Mouse (Mus musculus) mouse trophoblast stem cell (cell line): Measurements from ENCODE around the gene Tmem185b.

Experiments
- in situ Hi-C, 2 experiments: fragments of 300-500 bp; cut with MseI, MboI; formaldehyde crosslinking; loops; 2 replicates in 1 of 2; 3 replicates in 1 of 2; pipeline ENCODE4 v1.15.1; 2025

Tmem185b gene

DNA sequence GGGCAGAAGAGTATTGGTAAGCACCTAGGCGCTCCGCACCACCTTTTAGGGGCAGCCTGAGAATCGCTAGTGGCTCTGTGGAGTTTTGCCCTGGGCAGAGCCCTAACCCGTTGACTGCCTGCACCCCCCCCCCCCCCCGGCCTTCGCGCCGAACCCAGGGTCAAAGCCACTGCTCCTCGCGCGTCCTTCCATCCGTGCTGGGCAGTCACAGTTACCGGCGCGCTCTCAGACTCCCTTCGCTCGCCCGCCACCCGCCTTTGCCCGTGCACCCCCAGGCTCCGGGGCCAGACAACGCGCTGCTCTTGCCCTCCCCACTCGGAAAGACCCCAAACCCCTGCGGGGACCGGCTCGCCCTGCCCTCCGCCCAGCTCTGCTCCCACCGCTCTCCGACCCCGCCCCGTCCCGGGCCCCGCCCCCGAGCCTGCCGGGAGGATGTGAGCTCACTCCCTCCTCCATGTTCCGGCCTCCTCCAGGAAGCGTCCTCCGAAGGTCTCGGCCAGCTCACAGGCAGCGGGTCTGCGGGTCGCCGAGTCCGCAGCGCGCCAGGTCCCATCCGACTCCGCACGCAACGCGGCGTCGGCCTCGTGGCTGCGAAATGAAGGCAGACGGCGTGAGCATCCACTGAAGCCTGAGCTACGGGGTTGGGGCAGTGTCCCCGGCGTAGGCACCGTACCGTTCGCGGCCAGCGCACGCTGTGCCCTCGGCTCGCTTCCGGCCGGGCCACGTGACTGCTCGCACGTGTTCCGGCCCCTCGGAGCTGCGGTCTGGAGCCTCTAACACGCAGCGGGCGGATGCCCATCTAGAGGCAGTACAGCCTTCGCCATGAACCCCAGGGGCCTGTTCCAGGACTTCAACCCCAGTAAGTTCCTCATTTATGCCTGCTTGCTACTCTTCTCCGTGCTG, at the start of gene Tmem185b:
Tmem185b (plus strand) TSS at position 472 of the 903 bp plus-strand sequence.
- in situ Hi-C loops, result no loop called here

DNA sequence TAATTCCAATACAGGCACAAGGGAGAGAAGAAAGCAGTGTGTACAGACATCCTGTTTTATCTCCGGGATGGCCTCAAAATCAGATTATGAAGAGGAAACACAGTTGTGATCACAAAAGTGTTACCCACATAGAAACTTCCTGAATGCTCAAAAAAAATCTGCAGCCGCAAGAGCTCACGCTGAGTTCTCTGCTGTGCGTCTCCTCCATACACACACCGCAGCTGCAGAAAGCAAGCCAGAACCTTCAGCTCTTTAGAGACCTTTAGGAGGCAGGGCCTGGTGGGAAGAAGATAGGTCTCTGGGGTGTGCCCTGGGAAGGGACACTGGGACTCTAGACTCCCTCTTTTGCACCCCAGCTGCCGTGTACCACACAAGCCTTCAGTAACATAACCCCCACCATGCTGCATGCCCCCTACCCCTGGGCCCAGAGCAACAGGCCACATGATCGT, 49.0 kb upstream of the Tmem185b start:
- in situ Hi-C loops, result no loop called here

GRCm38 (mm10) chr1:119479641-119480040, 46.3 kb upstream of the Tmem185b start:
- in situ Hi-C loops, result no loop called here

GRCm38 (mm10) chr1:119480678-119481077, 45.3 kb upstream of the Tmem185b start:
- in situ Hi-C loops, result no loop called here

DNA sequence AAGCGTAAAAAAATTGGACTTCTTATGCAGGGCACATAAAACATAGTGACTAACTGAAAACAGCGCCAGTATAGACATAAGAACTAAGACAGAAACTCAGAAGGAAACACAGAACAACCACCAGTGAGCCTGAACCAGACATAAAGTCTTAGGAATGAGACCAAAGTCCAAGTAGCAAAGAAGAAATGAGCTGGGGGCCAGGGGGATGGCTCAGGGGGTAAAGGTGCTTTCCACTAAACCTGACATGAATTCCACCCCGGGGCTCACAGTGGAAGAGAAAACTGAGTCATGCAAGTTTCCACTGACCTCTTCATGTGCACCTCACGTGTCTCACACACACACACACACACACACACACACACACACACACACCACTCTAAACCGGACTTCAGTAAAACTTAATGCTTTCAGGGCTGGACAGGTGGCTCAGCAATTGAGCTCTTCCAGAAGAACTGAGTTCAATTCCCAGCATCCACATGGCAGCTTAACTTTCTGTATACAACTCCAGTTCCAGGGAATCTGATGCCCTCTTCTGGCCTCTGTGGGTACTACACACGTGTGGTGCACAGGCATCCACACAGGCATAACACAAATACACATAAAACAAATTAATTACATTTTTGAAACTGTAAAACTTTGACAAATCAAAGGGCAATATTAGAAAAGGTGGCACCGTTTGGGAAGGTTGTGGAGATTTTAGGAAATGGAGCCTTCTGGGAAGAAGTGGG, 44.6 kb upstream of the Tmem185b start:
- in situ Hi-C loops, result no loop called here

DNA sequence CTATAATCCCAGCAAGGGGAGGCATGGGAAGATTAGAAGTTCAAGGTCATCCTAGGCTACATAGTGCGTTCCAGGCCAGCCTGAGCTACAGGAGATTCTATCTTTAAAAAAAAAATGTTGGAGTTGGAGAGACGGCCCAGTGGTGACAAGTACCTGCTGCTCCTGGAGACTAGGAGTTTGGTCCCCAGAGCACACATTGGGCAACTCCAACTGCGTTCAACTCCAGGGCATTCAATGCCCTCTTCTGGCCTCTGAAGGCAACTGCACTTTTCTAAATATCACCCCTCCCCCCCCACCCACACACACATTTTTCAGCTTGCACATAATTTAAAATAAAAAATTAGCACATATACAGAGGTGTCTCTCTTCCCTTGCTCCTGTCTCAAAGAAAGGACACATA, 43.1 kb upstream of the Tmem185b start:
- in situ Hi-C loops, result no loop called here

DNA sequence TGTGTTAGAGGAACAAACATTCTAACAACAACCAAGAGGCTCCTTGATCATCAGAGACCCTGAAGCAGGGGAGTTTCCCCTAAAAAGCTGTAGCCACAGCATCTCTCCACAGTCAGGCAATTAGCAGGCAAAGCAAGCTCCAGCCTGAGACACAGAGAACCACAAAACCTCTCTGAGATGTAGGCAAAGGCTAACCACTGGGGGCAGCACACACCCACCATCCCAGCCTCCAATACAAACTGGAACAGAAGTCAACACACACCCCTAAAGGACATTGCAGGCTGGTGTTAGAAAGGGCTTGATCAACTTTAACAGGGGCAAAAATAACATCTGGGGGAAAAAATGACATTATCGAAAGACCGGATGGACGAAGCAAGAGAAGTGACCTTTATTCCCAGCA, 41.5 kb upstream of the Tmem185b start:
- in situ Hi-C loops, result no loop called here

DNA sequence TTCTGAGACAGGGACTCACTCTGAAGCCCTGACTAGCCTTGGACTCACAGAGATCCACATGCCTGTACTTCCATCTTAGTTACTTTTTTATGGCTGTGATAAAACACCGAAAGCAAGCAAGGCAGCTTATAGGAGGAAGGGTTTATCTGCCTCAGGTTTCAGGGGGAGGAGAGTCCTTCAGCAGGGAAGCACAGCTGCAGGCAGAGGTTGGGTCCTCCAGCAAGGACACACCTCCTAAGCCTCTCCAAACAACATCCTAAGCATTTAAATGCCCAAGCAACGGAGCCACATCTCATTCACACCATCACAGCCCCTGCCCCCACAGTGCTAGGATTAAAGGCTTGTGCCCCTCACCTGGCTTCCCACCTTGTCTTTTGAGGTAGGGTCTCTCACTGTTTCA, 40.1 kb upstream of the Tmem185b start:
- in situ Hi-C loops, result no loop called here

DNA sequence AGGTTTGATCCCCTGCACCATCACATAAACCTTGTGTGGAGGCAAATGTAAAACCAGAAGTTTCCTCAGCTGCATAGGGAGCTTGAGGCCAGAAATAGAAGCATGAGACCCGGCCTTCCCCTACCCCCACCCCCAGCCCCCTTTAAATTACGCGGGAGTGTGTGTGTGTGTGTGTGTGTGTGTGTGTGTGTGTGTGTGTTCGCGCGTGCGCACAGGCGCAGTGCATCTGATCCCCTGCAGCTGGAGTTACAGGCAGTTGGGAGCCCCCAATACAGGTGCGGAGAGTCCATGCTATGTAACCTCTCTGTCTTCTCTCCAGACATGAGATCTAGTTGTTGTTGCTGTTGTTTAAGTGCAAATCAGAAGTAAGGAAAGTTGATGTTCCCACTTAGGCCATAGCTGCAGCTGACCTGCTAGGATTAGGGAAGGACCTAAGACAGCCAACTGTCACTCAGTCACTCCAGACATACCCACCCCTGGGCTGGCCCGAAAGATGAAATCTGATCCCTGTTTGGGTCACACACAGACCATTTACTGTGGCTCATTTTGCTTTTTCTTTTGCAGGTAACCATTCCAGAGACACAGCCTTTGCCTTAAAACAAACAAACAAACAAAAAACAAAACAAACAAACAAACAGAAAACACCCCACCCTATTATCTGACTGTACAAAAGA, 37.9 kb upstream of the Tmem185b start:
- in situ Hi-C loops, result no loop called here

DNA sequence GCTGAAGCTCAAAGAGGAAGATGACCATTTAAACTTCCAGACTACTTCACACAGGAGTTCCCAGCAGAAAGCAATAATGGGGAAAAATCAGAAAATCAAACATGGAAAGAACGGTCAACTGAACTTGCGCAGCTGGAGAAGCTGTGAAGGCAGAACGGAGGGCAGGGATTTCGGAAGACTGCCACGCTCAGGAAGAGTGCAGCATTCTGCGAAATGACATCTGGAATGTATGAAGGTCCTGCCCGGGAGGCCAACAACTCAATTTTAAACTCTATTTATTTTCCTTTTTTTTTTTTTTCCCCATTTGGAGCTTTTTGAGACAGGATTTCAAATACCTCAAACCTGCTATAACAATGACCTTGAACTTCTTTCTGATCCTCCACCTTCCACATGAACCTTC, 35.2 kb upstream of the Tmem185b start:
- in situ Hi-C loops, result no loop called here

GRCm38 (mm10) chr1:119492097-119492496, 33.9 kb upstream of the Tmem185b start:
- in situ Hi-C loops, result no loop called here

DNA sequence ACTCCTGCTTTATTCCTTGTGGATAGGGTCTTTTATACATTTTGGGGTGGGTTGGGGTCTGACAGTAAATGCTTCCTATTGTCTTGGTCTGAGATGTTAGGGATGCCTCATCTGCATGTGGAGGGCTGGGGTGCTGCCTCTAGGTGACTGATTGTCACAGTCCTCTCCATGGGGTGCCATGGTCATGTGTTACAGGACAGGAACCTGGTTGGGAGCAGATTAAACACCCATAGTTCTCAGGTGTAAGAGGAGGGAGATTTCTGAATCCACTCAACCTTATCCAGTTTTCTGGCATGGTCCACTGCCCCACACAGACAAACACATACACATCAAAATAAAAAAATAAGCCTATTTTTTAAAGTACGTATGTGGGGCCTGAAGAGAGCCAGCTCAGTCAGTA, 33.5 kb upstream of the Tmem185b start:
- in situ Hi-C loops, result no loop called here

GRCm38 (mm10) chr1:119494024-119494711, 31.8 kb upstream of the Tmem185b start:
- in situ Hi-C loops, result no loop called here

DNA sequence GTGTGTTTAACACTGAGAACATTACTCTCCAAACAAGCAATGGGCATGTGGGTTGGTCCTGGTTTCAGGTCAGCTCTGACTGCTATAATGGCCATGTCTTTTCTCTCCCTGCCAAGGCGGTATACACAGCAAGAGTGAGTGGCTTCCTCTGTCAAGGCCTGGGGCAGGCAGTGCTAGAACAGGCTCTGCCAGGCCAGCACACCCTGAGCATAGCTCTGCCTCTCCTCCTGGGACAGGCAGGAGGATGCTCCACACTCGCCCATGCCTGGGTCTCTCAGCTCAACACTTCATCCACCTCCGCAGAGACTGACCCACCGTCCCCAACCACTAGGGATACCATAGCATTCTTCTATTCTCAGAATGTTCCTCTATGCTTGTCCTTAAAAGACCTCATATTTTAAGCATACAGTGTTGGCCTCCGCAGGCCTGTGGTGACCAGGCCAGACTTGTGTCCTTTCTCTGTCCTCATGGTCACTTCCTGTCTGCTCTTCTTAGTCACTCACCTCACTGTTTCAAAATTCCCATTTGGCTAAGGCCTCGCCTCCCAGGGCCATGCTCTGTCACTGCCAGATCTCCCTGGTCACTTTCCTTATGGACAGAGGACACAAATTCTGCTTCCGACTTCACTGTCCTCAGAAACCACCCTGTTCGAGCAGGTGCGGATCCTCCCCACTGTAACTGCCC, 31.1 kb upstream of the Tmem185b start:
- in situ Hi-C loops, result no loop called here

DNA sequence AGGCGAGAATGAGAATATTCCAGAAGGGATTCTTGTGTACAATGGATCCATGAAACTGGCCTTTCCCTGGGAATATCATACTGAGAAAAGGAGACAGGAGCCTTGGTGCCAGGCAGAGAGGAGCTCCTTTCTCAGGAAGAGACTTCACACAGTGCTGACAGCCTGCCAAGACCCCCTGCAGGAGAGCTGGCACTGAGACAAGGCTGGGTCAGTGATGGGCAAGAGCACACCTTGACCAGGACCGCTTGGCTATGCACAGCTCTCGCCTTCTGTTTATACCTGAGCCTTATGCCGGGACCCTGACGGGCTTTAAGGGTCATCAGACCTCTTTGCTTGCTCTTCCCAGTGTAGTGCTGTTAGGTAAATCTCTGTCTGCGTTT, 30.6 kb upstream of the Tmem185b start:
- in situ Hi-C loops, result no loop called here

DNA sequence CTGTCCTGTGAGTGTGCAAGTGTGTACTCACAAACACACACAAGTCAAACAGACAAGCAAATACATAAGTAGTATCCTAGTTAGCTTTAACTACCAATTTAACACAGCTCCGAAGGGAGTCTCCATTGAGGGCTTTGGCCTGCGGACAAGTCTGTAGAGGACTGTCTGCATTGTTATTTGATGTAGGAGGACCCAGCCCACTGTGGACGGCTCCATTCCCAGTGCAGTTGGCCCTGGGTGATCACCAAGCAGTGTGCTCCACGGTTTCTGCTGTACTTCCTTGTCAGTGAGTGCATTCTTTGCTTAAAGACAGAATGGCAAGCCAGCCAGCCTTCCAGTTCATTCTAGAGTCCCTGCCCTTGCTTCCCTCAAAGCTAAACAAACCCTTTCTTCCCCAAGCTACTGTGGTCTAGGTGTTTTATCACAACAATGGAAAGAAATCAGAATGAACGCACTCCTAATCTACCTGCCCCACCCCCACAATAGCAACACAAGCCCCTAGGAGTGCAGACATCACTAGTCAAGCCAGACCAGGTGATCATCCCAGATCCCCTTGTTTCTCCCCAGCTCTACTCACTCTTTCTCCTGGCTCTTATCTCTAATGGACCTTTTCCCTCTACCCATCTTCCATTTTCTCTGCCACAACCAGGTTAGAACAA, 28.5 kb upstream of the Tmem185b start:
- in situ Hi-C loops, result no loop called here

- in situ Hi-C loops, result no loop called here
Observed at GRCm38 (mm10) chr1:119498536-119499231, 27.3 kb upstream of the Tmem185b start.

DNA sequence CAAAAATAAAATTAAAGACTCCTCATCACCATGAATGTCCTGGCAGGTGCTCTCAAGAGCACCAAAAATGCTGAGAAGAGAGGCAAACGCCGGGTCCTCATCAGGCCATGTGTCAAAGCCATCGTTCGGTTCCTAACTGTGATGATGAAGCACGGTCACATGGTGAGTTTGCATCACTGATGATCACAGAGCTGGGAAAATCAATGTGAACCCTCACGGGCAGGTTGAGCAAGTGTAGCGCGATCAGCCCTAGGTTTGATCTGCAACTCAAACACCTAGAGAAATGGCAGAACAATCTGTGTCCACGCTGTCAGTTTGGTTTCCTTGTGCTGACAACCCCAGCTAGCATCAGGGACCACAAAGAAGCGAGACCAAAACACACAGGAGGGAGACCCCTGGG, 26.5 kb upstream of the Tmem185b start:
- in situ Hi-C loops, result no loop called here

DNA sequence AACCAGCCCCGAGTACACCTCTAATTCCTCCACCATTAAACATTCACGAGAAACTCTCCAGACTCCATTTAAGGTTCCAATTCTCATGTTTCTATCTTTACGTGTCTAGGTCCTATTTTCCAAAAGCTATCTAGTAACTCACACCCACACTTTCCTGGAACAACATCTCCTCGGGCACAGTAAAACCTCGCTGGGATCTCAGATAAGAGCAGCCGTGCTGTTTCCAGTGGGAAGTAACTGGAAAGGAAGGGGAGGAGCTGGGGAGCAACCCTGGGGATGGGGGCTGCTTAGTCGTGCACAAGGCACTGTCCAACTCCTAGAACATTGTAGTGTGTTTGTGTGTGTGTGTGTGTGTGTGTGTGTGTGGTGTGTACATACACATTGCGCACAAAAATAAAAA, 24.1 kb upstream of the Tmem185b start:
- in situ Hi-C loops, result no loop called here

GRCm38 (mm10) chr1:119502729-119503128, 23.2 kb upstream of the Tmem185b start:
- in situ Hi-C loops, result no loop called here
